In the genomic region with DNA sequence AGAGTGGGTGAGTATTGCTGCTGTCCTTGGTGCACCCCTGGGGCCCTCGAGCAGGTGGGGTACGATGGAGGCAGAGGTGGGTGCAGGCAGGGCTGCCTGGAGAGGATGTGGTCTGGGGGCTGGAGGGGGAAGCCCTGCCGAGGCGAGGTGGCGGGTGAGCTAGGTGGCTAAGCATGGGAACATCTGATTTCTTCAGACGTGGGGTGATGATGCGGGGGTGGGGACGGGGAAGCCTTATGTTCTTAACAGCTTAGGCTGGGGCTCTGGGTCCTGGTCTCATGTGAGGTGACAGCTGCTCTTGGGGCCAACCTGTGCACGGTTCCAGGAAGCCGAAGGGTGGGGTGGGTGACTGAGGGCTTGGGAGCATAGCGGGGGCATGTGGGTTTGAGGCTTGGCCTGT, we compare ENCODE assay signal across 15 mouse cellular contexts. TPM values are rescaled to one million over a fixed set of nuclear protein-coding genes. Genes with fewer than 3 reads are reported as not detected.
DNase-seq lines count a peak whose midpoint lies in the region; ATAC-seq and TF ChIP-seq lines count a peak whose summit lies in the region.
"Had no signal": no experiment of that assay in that cellular context is flagged by ENCODE, and none has a peak within 500 bp of the region (broad histone marks: within the 10 kb centered on the region; RNA-seq: fewer than 3 reads in every experiment).

No protein-coding gene starts in this region.

- H3K4me3 ChIP-seq in forebrain, postnatal 0 days (ENCODE audit: low read depth, low read length), result no peak overlapping the region
- H3K4me3 ChIP-seq: kidney, embryonic 15.5 days; liver, embryonic 12.5 days had no signal

- H3K27me3 ChIP-seq in forebrain, postnatal 0 days (ENCODE audit: insufficient read depth, low read length), result no peaks in the 10 kb centered on the region
- H3K27me3 ChIP-seq: kidney, embryonic 15.5 days had no signal

- DNase-seq in gastrocnemius, postnatal 25 days, result peak; percentile 40
- no peak for DNase-seq in gastrocnemius, postnatal 14 days
- peak; percentile 44 for DNase-seq in testis, postnatal 10 days (ENCODE audit: low spot score)
- no peak for DNase-seq in testis, postnatal 14 days (ENCODE audit: low spot score)
- peak; percentile 38 to 67 for DNase-seq in spleen, postnatal 4 days (ENCODE audit: low spot score in 2 of 2)
- DNase-seq in c-Kit-positive CD71-positive TER-119-positive erythroid progenitor cells, embryonic 14.5 days (ENCODE audit: low spot score), result no peak
- no peak for DNase-seq in forebrain, postnatal 0 days
- DNase-seq: cerebellum, adult 11 months; gastrocnemius, postnatal 10 days had no signal

- intact Hi-C loops in gastrocnemius, postnatal 14 days (cut with DNase I; ENCODE audit: low total_unique reads), result no loop called here

- H3K4me2 ChIP-seq in forebrain, postnatal 0 days (ENCODE audit: low read depth), result no peak overlapping the region
- H3K4me2 ChIP-seq: kidney, embryonic 15.5 days; liver, embryonic 12.5 days; midbrain, embryonic 11.5 days had no signal

- TF ChIP-seq CTCF in forebrain, postnatal 0 days (IDR thresholded peaks at IDR 0.05; ENCODE audit: low read depth), result no peak

- no peak overlapping the region for H3K9ac ChIP-seq in forebrain, postnatal 0 days
- H3K9ac ChIP-seq: kidney, embryonic 15.5 days; liver, embryonic 12.5 days had no signal

- peaks cover 6% of the 10 kb centered on the region; the same call in 1 of the 2 replicates for H3K4me1 ChIP-seq in forebrain, postnatal 0 days (ENCODE audit: insufficient read depth)

- ATAC-seq in frontal cortex, adult (ENCODE audit: low TSS enrichment), result no peak
- no peak for ATAC-seq in forebrain, postnatal 0 days
- ATAC-seq: forebrain, embryonic 14.5 days; liver, embryonic 12.5 days; lung, postnatal 0 days had no signal

- H3K27ac ChIP-seq in forebrain, postnatal 0 days (ENCODE audit: low read depth, low read length), result no peak overlapping the region
- H3K27ac ChIP-seq: kidney, embryonic 15.5 days; liver, embryonic 12.5 days had no signal

- WGBS in forebrain, postnatal 0 days, result 89% methylated on average over 11 of the region's 11 CpGs

- no peaks in the 10 kb centered on the region for H3K36me3 ChIP-seq in forebrain, postnatal 0 days (ENCODE audit: insufficient read depth)
- H3K36me3 ChIP-seq: kidney, embryonic 15.5 days; liver, embryonic 12.5 days had no signal

- no peaks in the 10 kb centered on the region for H3K9me3 ChIP-seq in forebrain, postnatal 0 days (ENCODE audit: low read length)
- H3K9me3 ChIP-seq: kidney, embryonic 15.5 days; liver, embryonic 12.5 days had no signal

RNA-seq across cellular contexts. Expression of gene Nr4a1, which starts 4.4 kb away (rescaled TPM):
- 10 to 100 TPM; 52.2 to 90.7 TPM for total RNA-seq in gastrocnemius, postnatal 25 days (2021)
- total RNA-seq in gastrocnemius, postnatal 14 days (2021), result 10 to 100 TPM; 30.5 to 49.0 TPM
- 8.9 and 9.6 TPM in 2 replicates for total RNA-seq in forebrain, postnatal 0 days (2014; rRNA removed)
- polyA plus RNA-seq in forebrain, postnatal 0 days (2015; fragmentation: Nextera tagmentation; extraction: Ambion mirVana), result 8.5 and 9.0 TPM in 2 replicates

RNA-seq across cellular contexts. Expression of gene Atg101, which starts 25.7 kb away (rescaled TPM):
- total RNA-seq in gastrocnemius, postnatal 25 days (2021), result 10 to 100 TPM; 22.3 to 31.3 TPM
- 10 to 100 TPM; 27.7 to 35.0 TPM for total RNA-seq in gastrocnemius, postnatal 14 days (2021)
- total RNA-seq in forebrain, postnatal 0 days (2014; rRNA removed), result 56.3 and 60.0 TPM in 2 replicates
- polyA plus RNA-seq in forebrain, postnatal 0 days (2015; fragmentation: Nextera tagmentation; extraction: Ambion mirVana), result 81.3 and 94.4 TPM in 2 replicates

RNA-seq across cellular contexts. Expression of gene Grasp, which starts 34.4 kb away (rescaled TPM):
- total RNA-seq in gastrocnemius, postnatal 25 days (2021), result 1 to 10 TPM; 4.3 to 5.7 TPM
- total RNA-seq in gastrocnemius, postnatal 14 days (2021), result 1 to 10 TPM; 8.3 to 9.4 TPM
- 8.8 and 11.1 TPM in 2 replicates for total RNA-seq in forebrain, postnatal 0 days (2014; rRNA removed)
- polyA plus RNA-seq in forebrain, postnatal 0 days (2015; fragmentation: Nextera tagmentation; extraction: Ambion mirVana), result 3.3 and 3.4 TPM in 2 replicates

RNA-seq across cellular contexts. Expression of gene 6030408B16Rik, which starts 34.6 kb away (rescaled TPM):
- under 1 TPM; 0.31 to 0.32 TPM for total RNA-seq in gastrocnemius, postnatal 25 days (2021)
- under 1 TPM; 0.22 to 0.29 TPM for total RNA-seq in gastrocnemius, postnatal 14 days (2021)
- 0.54 and 1.00 TPM in 2 replicates for total RNA-seq in forebrain, postnatal 0 days (2014; rRNA removed)
- 0.30 and 0.77 TPM in 2 replicates for polyA plus RNA-seq in forebrain, postnatal 0 days (2015; fragmentation: Nextera tagmentation; extraction: Ambion mirVana)
- polyA plus RNA-seq: midbrain, embryonic 11.5 days had no signal

Comparison
In these comparisons a context has a peak if more than half of its experiments do, and no peak if none do; other contexts are left out.
1. DNase-seq: peak in gastrocnemius, postnatal 25 days (single experiment), testis, postnatal 10 days (single experiment) and spleen, postnatal 4 days (2 of 2); none in gastrocnemius, postnatal 14 days (single experiment), testis, postnatal 14 days (single experiment), c-Kit-positive CD71-positive TER-119-positive erythroid progenitor cells, embryonic 14.5 days (single experiment) and forebrain, postnatal 0 days (single experiment).